Mouse (Mus musculus) neutrophil, adult 5-6 weeks (primary cell): ENCODE results near the gene Ccdc126. TPM values are rescaled to one million over a fixed set of nuclear protein-coding genes. Genes with fewer than 3 reads are reported as not detected.
A peak's percentile ranks its signal among the peaks of the same experiment; 100 is the strongest.
"Not testable (repeated sequence)": the region's sequence is repeated elsewhere in the genome, so short reads cannot be mapped to it uniquely, and the experiment has no call there.

ENCODE experiments used
- ATAC-seq: fragments of 151-379, 151-347 bp; 2 replicates; pipeline ENCODE4 v1.8.0; 2017; ENCODE audit warnings: mild to moderate bottlenecking, moderate TSS enrichment; ENCODE audit not compliant: insufficient number of reproducible peaks, poor library complexity, low FRiP score, severe bottlenecking; ENCODE audit errors: extremely low read depth
- total RNA-seq: library from RNA; stranded (forward); fragments of 200-1000 nt; gene quantifications from 2 replicates; pipeline ENCODE4 v1.2.3, GENCODE M21; 2017

Gene Ccdc126
- total RNA-seq, result 22.1 and 24.9 TPM in 2 replicates

DNA sequence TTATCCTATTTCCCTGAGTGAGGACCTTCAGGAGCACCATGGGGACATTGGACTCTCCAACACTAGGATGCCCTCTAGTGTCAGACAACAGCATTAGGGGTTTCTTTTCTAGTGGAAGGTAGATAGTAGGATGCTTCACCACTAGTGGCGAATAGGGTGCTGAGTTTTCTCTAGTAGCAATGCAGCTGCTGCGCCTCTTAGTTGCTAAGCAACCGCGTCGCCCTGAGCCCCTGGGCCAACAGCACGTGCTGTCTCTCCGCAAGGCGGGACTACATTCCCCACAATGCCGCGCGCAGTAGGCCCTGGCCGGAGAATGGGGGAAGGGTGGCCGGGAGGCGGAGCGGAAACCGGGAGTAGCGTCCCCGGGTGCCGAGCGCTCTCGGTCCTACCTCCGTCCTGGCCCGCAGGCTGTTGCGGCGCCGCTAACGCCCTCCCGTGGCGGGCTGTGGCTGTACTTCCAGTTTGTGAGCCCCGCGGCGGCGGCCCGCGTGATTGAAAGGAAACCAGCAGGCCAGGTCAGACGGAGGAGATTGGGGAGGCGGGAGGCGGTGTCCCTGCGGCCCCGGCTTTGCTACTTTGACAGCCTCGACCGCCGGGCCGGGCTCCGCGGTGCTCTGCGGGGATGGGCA is at the start of gene Ccdc126:
Gene Ccdc126 (plus strand): TSS at position 309 of the 629 bp plus-strand sequence.
- ATAC-seq, result peak; percentile 99

DNA sequence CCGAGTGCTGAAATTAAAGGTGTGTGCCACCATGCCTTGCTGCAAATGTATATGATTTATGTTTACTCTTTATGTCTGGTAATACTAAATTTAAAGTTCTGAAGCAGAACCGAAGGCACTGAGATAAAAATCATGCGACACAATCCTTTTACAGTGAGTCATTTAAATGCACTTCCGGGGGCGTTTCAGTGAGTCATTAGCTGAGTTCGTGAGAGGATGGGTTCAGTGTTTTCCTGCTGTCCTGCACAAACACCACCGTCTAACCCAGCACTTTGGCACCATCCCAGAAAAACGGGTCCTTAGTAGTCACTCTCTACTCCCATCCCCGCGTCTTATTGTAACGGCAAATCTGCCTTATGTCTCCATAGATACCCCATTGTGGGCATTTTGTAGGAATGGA is 49.2 kb upstream of the Ccdc126 start:
- ATAC-seq, result no peak

GRCm38 (mm10) chr6:49271815-49272214 is 47.3 kb upstream of the Ccdc126 start:
- no peak for ATAC-seq

DNA sequence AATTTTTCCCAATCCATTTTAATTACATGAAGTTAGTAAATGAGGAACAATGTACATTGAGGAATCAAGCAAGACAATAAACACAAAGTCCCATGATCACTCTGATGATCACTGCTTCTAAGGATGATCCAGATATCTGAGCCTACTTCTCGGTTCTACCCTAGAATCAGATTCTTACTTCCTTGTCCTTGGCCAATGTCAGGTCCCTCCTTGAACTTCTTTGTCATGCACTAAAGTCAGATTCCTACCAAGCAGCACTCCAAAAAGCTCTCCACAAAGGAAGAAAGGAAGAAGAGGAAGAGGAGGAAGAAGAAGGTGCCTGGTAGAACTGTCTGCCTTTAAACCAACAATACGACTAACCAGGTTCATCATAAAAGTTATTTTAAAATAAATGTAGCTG is 46.2 kb upstream of the Ccdc126 start:
- no peak for ATAC-seq

GRCm38 (mm10) chr6:49273934-49274333 is 45.1 kb upstream of the Ccdc126 start:
- no peak for ATAC-seq

GRCm38 (mm10) chr6:49274416-49275091 is 44.5 kb upstream of the Ccdc126 start:
- no peak for ATAC-seq

DNA sequence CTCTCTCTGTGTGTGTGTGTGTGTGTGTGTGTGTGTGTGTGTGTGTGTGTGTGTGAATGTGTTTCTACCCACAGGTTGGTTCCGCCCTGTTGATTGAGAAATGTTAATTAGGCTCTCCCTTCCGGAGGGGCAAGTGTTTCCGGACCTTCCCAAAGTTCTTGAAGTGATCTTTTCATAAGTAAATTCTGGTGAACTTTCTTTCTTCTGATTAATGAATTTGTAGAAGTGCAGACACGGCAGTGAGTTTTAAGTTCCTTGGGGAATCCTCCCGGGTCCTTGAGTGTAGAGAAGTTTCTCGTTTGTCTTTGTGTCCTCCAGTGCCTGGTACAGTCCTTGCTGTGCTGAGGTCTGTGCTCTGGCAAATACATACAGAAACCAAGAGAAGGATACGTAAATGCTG is 43.8 kb upstream of the Ccdc126 start:
- ATAC-seq, result no peak

DNA sequence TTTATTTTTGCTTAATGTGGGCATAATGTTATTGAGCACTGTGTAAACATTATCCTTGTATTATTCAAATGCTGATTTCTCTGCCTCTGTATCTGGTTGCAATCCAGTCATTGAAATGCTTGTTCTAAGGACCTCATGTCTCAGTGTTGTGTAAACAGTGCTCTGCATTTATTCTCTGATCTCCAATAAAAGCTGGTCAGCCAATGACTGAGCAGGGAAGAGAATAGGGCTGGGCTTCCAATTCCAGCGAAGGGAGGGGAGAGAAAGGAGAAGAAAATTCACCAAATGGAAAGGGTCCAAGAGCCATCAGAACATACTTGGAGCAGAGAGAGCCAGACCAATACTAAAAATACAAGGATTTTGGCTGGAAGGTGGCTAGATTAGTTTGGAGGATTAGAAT is 38.1 kb upstream of the Ccdc126 start:
- ATAC-seq, result no peak

DNA sequence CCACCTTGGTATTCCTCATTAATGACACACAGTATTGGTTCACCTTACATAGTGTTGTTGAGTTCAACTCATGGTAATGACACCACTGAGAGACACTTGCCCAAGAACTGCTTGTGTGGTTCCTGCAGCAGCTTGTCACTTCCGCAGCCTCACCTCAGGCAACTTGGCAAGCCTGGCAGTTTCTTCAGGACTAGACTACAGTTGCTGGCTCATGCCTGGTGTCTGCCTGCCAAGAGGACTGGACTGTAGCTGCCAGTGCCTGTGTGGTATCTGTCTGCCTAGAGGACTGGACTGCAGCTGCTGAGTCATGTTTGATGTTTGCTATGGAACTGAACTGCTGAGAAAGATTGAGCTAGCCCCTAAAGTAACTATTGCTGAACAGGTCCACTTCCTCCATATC is 37.0 kb upstream of the Ccdc126 start:
- ATAC-seq, result no peak

- no peak for ATAC-seq
Measured at GRCm38 (mm10) chr6:49298286-49298685, 20.8 kb upstream of the Ccdc126 start.

- ATAC-seq, result not testable (repeated sequence)
Measured at GRCm38 (mm10) chr6:49314821-49315220, 4.3 kb upstream of the Ccdc126 start.

DNA sequence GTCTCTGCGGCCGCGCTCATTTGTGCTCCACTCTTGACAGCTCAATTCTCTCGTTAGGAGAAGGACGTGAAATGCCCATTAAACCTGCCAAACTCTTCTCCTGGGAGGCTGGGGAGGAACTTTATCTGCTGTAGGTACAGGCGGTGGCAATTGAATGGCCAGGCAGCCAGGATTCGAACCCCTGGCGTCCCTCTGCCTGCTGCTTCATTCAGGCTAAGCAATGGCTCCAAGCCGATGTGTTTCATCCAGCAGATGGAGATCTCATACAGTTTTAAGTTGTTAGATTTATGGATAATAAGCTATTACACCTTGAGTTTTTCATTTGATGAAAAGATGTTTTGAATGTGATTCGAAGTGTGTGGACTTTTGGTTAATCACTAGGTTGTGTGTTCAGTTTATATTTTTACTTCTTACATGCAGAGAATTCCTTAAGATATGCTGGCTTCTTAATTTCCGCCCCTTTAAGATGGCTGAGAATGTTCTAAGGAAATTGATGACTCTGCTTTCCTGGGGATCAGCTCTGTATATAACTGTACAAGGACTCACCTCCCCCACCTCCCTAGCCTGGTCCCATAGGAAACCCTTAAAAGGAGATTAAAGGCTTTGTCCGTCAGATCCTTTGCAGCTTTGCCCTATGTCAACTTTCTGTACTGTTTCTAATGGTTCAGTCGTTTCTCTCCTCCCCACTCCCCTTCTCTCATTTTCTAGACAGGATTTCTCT is 681 bp downstream of the Ccdc126 start:
- no peak for ATAC-seq

DNA sequence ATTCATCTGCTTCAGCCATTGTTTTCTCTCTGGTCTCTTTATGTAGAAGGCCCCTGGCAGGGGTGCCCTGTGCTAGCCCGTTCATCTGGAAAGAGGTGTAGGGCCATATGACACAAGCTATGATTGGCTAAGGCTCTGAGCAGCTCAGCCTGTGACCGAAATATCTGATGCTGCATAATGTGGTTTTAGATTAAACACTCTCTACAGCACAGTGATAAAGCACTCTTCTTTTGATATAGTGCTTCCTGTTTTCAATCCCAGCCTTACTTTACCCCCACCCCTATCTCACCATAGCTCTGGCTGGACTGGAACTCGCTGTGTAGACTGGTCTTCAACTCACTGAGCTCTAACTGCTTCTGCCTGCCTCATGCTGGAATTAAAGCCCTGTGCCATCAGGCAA is 2.3 kb downstream of the Ccdc126 start:
- no peak for ATAC-seq

DNA sequence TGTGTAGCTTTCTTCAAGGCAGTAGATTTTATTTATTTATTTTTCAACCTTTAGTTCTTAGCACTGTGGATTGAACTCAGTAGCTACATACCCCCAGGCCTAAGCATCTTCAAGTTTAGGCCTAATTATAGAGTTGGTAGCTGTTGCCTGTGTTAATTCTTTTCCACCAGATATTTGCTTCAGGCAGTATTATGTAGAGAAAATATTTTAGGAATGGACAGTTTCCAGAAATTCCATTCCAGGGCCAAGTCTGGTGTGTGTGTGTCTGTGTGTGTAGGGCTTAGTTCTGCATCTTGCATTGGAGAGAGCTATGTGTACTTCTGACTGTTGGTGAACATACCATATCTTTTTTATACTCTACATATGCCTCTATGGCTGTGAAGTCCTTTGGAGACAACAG is 3.0 kb downstream of the Ccdc126 start:
- ATAC-seq, result no peak

DNA sequence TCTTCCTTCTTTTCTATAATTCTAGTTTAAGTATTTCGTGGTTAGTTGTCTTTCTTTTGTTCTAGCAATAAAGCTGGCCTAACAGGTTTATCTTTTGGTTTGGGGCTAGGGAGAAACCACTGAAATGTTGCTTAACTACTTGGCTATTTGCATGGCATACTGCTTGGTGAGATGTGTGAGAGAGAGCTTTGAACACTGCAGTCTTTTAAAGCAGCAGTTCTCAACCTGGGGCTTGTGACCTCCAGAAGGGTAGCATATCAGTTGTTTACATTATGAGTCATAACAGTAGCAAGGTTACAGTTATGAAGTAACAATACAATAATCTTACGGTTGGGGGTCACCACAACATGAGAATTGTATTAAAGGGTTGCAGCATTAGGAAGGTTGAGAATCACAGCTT is 3.9 kb downstream of the Ccdc126 start:
- ATAC-seq, result no peak

DNA sequence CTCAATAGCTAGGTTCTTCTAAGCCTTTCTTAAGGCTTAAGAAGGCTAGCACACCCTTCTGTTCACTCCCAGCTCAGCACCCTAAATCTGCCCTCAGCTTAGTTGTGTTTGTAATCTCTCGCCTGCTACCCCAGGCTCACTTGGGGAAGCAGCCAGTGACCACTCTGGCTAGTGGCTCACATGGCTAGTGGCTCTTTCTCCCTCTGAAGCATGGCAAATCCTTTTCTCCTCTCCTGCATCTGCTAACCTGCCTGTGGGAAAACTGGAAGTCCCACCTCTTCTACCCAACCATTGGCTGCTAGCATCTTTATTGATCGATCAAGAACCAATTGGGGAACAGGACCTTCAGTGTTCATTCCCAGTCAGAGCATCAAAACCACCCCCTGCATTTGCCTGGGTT is 5.5 kb downstream of the Ccdc126 start:
- ATAC-seq, result no peak

GRCm38 (mm10) chr6:49325294-49325693 is 6.2 kb downstream of the Ccdc126 start:
- ATAC-seq, result no peak

DNA sequence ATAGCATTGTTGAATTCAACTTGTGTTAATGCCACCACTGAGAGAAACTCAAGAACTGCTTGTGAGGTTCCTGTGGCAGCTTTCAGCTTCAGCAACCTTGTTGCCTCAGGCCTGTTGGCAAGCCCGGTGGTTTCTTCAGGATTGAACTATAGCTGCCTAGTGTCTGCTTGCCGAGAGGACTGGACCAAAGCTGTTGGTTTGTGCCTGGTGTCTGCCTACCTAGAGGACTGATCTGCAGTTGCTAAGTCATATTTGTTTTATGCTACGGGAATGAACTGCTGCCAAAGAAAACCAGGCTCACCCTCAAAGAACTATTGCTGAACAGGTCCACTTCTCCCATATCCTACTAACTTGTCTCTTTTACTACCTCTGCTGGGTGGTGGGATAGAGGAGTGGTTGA is 7.8 kb downstream of the Ccdc126 start:
- ATAC-seq, result no peak

DNA sequence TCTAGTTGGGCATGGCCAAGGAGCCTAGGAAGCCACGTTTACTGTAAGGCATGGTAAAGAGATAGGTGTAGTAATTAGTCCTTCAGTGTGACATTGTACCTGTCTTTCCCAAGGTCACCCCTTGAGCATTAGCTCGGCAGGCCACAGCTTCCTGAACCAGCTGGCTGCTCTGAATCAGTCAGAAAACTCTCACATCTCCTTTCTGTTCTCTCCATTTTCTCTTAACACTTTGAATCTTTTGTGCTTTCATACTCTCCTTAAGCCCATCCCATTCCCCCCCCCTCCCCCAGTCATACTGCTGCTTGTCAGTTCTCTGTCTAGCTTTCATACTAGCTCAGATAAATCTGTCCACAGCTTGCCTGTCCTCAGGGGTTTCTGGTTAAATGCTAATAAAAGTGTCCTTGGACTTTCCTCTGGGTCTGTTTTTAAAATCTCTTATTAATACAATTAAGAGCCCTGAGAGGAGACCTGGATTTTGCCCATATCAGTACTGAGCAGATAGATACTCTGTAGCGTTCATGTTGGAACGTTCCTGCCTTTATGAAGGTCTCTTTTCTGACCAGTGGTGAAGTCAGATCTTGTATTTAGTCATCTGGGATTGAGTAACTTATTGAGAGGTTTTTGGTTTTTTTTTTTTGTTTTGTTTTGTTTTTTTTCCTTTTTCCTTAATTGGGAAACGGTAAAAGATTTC is 12.4 kb downstream of the Ccdc126 start:
- no peak for ATAC-seq

DNA sequence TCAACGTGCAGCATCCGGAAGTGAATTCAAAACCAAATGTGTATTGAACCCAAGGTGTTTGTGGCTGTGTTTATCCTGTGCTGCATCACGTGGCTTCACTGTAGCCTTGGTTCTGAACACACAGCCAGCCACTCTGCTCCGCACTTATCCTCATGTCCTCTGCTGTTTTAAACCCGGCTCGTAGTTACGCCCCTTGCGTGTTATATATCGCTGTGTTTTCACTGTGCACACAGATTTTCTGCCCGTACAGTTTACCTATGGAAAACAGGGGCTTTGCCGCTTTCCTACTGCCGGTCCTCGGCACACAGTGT is 12.9 kb downstream of the Ccdc126 start:
- ATAC-seq, result no peak
